Mouse (Mus musculus) kidney, postnatal 25 days (tissue): ENCODE results near the gene Shc4.
A peak's percentile ranks its signal among the peaks of the same experiment; 100 is the strongest.

Experiments used
- DNase-seq, 2 experiments: peaks; one replicate each; pipeline ENCODE4 v3.0.0; 2021; ENCODE audit warnings: mixed read lengths in 2 of 2

The Shc4 gene

GRCm38 (mm10) chr2:125628487-125628886 is 95.5 kb downstream of the Shc4 start:
- DNase-seq, result no peak

- peak; percentile 79 to 86 for DNase-seq
Observed at GRCm38 (mm10) chr2:125626536-125626935, 97.4 kb downstream of the Shc4 start.

- peak; percentile 98 to 99 for DNase-seq
Observed at GRCm38 (mm10) chr2:125624837-125625351, 99.1 kb downstream of the Shc4 start, which contains the start of gene Cep152. TSS of gene Cep152 (minus strand) at chr2:125625113.

GRCm38 (mm10) chr2:125624127-125624685 is 99.7 kb downstream of the Shc4 start:
- DNase-seq, result no peak

GRCm38 (mm10) chr2:125623211-125623610 is 100.7 kb downstream of the Shc4 start:
- DNase-seq, result no peak

- no peak for DNase-seq
Observed at GRCm38 (mm10) chr2:125620213-125620907, 103.6 kb downstream of the Shc4 start.

- DNase-seq, result no peak
Observed at GRCm38 (mm10) chr2:125615858-125616424, 108.0 kb downstream of the Shc4 start.

- no peak for DNase-seq
Observed at GRCm38 (mm10) chr2:125615440-125615839, 108.5 kb downstream of the Shc4 start.

GRCm38 (mm10) chr2:125606220-125606845 is 117.6 kb downstream of the Shc4 start:
- DNase-seq, result no peak

- DNase-seq, result peak; percentile 53 to 79
Observed at GRCm38 (mm10) chr2:125604646-125605045, 119.3 kb downstream of the Shc4 start.

GRCm38 (mm10) chr2:125602970-125603369 is 121.0 kb downstream of the Shc4 start:
- no peak for DNase-seq

- no peak for DNase-seq
Observed at GRCm38 (mm10) chr2:125598958-125599357, 125.0 kb downstream of the Shc4 start.

GRCm38 (mm10) chr2:125598251-125598650 is 125.7 kb downstream of the Shc4 start:
- DNase-seq, result no peak

- DNase-seq, result no peak
Observed at GRCm38 (mm10) chr2:125594786-125595185, 129.2 kb downstream of the Shc4 start.

- no peak for DNase-seq
Observed at GRCm38 (mm10) chr2:125594072-125594471, 129.9 kb downstream of the Shc4 start.

- no peak for DNase-seq
Observed at GRCm38 (mm10) chr2:125591895-125592294, 132.1 kb downstream of the Shc4 start.

- DNase-seq, result no peak
Observed at GRCm38 (mm10) chr2:125589287-125589686, 134.7 kb downstream of the Shc4 start.

GRCm38 (mm10) chr2:125581081-125581480 is 142.9 kb downstream of the Shc4 start:
- no peak for DNase-seq

- DNase-seq, result no peak
Observed at GRCm38 (mm10) chr2:125577670-125578069, 146.3 kb downstream of the Shc4 start.
